Mouse (Mus musculus): Measurements from ENCODE around the gene Fbf1.
A peak's percentile ranks its signal among the peaks of the same experiment; 100 is the strongest.

Gene Fbf1

DNA sequence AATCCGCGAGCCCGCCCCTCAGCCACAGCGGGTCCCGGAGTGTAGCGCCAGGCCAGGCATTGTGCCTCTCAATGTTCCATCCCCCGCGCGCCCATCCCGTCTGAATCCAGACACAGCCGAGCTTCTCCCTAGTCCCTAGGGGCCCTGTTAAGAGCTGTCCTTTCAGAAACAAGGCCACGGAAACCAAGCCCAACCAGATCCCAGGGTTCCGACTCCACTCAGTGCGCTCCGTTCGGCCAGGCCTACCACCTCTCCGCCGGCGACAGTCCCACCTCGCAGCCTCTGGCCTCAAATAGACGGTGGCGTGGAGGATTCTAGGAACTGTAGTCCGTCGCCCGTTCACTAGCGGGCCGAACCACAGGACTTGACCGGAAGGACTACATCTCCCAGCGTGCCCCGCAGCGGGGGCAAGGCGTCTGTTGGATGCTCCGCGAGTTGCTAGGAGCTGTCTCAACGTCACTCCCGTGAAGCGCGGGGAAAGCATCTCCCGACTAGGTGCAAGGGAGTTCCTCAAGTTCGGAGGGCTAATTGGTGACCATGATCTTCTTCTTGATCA is at the start of gene Fbf1:
Gene Fbf1, minus strand, starts transcription at position 283 of the 556 bp plus-strand sequence.
- DNase-seq, result peak; percentile 94 to 98

DNA sequence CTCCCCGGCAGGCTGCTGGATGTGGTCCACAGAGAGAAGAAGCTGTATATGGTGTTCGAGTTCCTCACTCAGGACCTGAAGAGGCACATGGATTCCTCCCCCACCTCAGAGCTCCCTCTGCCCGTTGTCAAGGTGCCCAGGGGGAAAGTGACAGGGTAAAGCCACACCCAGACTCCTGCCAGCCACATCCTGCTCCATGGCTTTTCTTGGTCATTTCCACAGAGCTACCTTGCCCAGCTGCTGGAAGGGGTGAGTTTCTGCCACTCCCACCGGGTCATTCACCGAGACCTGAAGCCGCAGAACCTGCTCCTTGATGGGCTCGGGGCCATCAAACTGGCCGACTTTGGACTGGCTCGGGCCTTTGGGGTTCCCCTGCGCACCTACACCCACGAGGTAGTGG is 48.6 kb upstream of the Fbf1 start:
- no peak for DNase-seq

DNA sequence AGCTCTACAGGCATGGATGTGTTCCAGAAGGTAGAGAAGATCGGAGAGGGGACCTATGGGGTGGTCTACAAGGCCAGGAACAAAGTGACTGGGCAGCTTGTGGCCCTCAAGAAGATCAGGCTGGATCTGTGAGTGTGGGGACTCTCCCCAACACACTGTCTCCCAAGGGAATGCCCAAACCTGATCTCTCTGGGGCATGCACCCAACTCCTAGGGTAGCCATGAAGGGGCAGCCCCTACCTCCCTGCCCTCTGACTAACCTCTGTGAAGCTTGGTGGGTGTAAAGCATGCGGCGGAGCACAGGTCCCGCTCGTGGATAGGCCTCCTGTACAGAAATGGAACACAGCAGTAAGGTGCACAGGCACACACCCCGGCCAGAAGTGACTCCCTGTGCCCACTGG is 48.0 kb upstream of the Fbf1 start:
- DNase-seq, result no peak

DNA sequence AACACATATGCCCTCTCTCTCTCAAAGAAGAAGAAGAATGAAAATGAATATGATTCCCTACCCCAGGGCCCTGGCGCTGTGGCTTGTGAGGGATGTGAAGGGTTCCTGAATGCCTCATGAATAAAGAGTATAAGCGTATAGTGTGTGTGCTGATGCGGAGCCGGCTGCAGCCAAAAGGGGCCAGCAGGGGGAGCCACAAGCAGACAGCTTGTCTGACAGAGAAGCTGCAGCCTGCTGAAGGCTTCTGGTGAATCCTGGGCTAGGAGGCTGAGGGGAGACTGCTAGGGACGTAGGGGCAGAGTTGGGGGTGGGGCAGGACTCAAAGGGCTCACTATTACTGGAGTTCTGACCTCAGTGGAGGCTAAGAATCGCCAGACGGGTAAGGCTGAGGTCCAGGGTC is 47.2 kb upstream of the Fbf1 start:
- peak; percentile 62 to 66 for DNase-seq

DNA sequence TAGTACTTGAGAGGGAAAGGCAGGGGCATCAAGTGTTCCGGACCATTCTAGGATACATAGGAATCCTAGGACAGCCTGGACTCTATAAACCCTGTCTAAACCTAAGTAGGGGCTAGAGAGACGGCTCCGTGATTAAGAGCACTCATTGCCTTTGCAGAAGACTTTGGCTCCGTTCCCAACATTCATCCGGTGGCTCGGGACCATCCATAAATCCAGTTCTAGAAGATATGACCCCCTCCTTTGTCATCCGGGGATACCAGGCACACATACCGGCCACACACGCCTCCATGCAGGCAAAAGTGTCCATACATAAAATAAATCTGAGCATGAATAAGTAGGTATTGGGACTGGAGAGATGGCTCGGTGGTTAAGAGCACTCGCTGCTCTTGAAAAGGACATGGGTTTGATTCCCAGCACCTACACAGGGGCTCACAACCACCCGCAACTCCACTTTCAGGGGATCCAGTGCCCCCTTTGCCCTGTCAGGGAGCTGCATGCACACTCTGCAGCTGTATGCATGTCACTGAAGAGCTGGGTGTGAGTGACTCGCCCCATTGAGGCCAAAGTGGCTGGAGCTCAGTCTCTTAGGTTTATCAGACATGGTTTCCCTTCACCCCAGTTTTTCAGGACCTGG is 46.0 kb upstream of the Fbf1 start:
- DNase-seq, result no peak

DNA sequence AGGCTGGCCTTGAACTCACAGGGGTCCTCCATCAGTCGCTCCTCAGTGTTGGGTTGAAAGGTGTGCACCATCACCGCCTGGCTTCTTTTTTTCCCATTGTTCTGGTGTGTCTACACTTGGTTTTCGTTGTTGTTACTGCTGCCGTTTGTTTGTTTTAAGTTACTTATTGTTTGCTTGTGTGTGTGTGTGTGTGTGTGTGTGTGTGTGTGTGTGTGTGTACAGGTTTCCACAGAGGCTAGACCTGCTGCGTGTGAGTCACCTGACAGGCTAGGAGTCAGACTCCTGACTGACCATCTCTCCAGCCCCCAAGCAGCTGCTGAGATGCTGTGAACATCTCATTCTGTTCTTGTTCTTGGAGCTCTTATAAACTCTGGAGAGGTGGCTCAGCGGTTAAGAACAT is 44.9 kb upstream of the Fbf1 start:
- DNase-seq, result no peak

DNA sequence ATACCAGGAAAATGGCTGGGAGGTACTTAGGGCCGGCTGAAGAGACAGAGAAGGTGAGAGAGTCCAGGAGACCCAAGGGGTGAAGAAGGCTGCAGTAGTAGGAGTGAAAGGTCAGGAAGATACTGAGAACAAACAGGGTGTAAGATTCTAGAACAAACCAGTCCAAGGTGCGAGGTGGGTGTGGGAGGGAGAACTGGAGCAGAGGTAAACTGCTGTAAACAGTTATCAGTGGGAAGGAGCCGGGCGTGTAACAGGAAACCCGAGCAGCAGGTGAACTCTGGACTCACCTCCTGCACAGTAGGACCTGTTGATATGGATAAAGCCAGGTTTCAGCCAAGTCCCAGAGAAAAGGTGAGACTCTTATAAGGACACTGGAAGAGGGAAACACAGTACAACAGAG is 42.7 kb upstream of the Fbf1 start:
- peak; percentile 47 to 85 for DNase-seq

DNA sequence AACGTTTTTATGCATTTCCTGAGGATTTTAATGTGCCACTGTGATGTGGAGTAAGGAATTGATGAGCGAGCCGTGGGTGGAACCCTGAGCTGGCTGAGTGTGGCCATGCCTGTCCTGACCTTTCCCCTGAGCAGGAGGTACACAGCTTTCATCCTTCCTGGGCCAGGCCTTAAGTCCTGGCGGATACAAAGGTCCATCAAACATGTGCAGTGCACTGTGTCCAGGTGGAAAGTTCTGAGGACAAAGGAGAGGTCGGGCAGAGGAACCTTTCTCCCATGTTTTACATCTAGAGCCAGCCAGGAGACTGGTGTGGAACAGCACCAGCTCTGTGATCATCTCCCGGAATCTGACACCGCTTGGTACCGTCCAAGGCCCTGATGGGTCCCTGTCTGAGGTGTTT is 41.3 kb upstream of the Fbf1 start:
- peak; percentile 58 to 90 for DNase-seq

DNA sequence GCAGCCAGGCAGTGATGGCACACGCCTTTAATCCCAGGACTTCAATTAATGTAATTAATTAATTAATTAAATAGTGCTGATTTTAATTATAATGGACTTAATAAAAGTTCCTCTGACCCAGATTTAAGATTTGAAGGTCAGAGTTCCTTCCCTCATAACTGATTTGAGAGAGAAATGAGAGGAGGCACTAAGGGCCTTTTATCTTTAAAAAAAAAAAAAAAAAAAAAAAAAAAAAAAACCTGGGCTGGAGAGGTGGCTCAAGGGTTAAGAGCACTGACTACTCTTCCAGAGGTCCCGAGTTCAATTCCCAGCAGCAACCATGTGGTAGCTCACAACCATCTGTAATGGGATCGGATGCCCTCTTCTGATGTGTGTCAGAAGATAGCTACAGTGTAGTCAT is 40.7 kb upstream of the Fbf1 start:
- no peak for DNase-seq

DNA sequence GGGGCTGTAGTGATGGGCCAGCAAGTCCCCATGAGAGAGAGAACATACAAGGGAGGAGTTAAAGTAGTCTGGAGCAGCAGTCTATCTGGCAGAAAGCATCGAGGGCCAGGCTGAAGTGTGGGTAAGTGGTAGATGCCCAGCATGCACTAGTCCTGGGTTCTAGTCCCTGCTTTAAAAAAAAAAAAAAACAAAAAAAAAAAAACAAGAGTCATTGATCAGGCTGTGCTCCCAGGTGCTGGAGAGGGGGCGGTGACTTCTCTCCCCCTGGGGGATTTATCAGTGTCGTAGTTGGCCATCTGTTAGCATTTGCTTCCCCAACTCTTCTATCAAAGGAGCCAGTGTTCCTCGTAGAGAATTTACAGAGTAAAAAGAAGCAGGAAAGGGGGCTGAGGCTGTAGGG is 38.7 kb upstream of the Fbf1 start:
- DNase-seq, result no peak

DNA sequence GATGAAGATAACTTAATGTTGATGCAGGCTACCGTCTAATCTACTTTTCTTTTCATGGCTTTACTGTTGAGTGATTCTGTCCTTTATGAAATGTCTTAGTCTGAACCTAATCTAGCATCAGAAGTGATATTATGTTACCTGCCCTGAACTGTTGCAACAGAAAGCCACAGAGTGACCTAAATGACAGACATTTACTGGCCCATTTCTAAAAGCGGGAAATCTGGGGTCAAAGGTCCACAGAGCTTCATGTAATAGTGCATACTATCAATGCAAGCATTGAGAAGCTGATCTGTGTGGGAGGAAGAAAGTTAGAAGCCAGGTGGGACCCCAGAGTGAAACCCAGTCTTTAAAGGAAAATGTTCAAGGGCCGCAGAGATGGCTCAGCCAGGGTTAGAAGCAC is 35.2 kb upstream of the Fbf1 start:
- DNase-seq, result no peak

DNA sequence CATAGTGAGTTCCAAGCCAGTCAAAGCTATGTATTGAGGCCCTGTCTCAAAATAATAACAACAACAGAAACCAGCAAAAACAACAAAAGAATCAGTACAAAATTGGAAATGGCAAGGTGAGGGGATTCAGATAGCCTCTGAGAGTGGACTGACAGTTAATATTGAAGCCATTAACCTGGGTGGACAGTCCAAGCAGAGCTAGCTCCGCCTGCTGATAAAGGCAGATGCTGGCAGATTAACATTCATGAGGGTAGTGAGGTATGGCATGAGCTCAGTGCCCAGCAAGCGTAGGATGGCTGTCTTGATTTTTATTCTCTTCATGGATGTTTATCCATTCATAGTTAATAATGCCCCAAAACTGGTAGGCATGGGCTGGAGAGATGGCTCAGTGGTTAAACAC is 33.2 kb upstream of the Fbf1 start:
- peak in 1 of 2 experiments; percentile 48 for DNase-seq

DNA sequence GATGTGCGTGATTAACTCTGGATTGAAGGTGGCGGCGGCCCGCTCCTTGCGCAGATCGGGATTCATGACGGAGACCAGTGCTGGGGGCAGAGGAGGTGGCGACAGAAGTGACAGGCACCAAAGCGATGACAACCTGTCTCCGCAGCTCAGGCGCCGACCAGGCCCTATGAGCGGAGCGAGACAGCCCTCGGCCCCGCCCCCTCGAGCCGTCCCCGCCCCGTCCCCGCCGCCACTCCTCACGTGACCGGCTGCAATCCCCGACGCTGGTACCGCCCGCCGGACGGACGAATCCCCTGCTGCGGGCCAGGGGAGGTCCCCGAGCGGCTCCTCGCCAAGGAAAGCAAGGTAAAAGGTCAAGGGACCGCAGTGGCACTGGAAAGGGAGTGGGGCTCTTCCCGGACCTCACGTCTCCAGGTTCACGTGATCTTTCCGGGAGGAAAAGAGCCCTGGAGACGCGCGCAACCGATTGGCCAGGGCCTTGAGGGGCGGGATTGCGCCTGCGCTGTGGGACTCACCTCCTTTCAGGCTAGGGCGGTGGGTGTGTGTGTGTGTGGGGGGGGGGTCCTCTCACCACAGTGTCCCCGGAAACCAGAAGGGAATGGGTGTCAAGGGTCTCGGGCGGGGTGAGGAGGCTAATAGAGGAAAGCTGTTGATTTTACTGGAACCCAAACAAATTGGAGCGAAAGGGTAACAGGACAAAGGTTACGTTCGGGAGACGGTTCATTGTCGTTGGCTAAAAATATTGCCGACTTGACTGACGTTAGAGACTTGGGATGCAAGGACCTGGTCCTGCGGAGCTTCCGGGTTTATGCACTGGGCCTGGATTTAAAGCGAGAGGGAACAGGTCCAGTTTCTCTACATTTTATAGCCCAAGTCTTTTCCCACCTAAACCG is 30.9 kb upstream of the Fbf1 start, which contains the start of the genes Ten1 and Acox1:
Gene Ten1, plus strand, starts transcription at position 217 of the 893 bp plus-strand sequence.
Gene Acox1, minus strand, starts transcription at position 407 of the 893 bp plus-strand sequence.
- DNase-seq, result peak; percentile 96 to 99

DNA sequence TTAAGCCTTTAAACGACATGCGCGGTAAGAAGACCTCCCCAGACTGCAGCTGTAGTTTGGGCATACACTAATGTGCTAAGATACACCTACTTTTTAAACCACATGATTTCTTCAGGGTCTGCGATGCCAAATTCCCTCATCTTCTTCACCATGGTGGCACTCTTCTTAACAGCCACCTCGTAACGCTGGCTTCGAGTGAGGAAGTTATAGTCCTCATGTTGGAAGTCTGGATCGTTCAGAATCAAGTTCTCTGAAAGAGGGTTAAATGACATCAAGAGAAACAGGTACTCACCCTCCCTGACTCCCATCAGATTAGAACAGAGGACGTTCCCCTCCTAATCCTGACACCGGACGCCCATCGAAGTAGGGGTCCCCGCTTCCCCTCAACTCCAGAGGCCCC is 30.2 kb upstream of the Fbf1 start:
- DNase-seq, result no peak

DNA sequence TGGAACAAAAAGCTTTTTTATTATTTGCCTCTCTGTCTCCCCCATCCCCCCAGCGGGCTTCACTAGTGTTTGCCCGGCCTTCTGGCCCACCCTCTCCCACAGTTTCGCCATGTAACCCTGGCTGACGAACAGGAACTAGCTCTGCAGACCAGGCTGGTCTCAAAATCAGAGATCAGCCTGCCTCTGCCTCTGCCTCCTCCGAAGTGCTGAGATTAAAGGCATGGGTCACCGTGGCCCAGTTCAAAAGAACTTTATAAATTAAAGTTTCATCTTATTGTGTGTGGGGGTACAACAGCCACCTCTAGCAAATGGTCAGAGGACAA is 29.6 kb upstream of the Fbf1 start:
- no peak for DNase-seq

DNA sequence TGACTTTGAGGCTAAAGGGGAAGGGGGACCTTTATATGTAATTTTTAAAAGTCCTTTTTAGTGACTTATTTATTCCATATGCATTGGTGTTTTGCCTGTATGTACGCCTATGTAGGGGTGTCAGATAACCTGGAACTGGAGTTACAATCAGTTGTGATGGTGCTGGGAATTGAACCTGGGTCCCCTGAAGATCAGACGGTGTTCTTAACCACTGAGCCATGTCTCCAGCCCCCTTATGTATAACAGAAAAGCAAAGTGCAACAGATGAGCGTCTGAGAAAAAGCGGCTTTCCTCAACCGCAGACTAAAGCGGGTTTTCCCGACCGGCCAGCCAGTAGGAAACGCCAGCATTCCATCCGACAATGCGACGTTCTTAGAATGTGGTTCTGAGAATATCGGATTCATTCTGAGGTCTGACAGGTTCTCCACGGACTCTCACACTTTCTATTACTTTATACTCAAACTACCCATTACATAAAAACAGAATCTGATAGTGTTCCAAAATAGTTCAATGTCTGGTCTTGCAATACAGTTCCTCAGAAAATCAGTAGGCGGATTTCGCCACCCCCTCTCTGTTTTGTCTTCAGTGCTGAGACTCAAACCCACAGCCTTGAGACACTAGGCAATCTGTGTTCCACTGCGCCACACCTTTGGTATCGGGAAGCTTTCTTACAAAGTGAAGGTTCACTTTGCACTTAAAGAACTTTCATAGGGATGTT is 29.1 kb upstream of the Fbf1 start:
- DNase-seq, result no peak

DNA sequence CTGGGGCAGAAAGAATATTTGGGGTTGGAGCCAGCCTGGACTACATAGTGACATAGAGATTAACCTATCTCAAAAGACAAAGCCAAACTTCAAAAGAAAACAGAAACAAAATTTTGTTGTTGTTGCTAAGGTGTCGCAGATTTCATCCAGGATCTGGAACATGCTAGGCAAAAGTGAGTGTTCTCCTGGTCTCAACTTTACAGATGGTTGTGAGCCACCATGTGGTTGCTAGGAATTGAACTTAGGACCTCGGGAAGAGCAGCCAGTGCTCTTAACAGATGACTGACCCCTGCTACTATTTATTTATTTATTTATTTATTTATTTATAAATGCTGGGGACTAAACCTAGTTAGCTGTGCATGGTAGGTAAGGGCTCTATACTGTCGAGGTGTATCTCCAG is 28.4 kb upstream of the Fbf1 start:
- DNase-seq, result no peak

DNA sequence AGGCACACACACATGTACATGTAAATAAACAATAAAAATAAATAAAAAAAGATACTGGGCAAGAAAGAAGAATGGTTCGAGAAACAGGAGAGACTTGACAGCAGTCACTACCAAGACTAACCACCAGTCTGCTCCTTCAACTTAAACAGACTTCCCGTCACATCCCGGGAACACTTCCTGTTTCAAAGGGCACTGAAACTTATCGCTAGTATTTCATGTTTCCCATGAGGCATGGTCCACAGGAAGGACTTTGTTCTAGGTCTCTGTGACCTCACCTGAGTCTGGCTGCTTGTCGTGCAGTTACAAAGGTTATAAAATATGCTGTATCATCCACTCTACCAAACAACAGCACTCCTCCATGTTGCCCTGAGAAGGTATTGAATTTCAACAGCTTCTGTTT is 27.3 kb upstream of the Fbf1 start:
- peak; percentile 57 to 71 for DNase-seq

DNA sequence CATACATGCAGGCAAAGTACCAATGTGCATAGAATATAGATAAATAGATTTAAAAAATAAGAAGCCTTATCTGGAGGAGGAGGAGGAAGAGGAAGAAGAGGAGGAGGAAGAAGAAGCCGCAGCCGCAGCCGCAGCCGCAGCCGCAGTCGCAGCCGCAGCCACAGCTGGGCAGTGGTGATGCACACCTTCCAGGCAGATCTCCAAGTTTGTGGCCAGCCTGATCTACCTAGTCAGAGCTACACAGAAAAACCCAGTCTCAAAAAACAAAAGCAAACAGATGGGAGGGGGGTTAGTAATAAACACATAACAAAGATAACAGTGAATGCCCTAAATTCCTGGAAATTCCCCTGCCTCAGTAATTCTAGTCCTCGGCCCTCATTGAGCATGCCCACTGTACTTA is 26.7 kb upstream of the Fbf1 start:
- no peak for DNase-seq

DNA sequence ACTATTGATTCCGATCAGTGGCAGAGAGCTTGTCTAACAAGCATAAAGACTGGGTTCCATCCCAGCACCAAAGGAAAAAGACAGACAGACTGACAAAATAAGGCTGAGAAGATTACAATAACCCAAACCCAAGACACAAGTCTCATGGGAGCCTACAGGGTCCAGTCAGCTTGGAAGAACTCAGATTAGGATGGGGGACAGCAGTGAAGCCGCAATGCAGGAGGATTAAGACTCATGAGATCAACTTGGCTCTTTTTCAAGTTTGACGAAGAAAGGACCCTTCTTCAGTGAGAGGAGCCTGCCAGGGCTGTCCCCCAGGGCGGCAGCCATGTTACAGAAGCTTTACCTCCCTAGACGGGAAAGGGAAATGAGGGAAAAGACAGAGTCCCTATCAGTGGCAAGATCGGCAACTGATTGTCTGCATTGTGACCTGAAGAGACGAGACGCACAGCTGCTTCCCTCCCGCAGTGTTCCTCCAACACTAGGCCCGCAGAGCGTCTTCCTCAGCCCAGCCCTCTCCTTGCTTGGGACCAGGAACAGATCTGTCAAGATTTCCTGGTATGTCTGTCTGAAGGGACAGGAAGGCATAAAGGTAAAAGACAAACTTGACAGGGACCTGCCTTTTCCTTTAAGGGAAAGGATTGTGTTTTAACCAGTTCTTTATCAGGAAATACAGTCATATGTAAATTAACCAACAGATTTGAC is 19.4 kb upstream of the Fbf1 start:
- no peak for DNase-seq

DNA sequence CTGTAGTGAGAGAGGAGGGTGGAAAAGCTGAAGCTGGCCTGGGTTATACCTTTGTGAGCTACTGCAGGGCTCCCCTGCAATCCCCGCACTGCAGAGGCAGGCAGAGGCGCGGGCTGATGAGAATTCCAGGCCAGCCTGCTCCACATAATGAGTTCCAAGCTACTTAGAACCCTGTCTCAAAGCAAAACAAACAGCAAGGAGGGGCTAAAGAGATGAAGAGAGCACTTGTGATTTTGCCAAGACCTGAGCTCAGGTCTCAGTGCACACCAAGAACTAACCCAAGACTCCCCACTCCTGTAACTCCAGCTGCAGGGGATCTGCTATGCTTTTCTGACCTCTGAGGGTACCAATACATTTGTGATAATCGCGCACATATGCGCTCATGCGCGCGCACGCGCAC is 18.4 kb upstream of the Fbf1 start:
- no peak for DNase-seq

DNA sequence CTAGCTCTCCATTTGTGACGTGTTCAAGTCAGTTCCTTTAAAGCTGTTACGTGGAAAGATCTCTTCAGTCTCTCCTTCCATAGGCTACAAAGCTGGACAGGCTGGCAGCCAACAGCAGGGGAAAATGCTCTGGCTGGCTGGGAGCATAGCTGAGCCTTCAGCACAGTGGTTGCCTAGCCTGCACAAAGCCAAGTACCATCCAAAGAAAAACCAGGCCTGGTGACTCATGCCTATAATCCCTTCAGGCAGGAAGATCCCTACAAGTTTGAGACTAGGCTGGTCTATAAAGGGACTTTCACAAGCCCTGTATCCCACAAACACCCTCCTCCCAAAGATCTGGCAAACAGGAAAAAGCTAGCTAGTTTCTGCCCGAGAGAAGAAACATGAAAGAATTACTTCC is 17.9 kb upstream of the Fbf1 start:
- DNase-seq, result no peak
